ENCODE assay signal across 13 mouse cellular contexts in genomic region chr11:117406711-117407110, GRCm38 (mm10).
DNase-seq lines count a peak whose midpoint lies in the region; ATAC-seq lines count a peak whose summit lies in the region.
"Had no signal": no experiment of that assay in that cellular context is flagged by ENCODE, and none has a peak within 500 bp of the region (broad histone marks: within the 10 kb centered on the region; RNA-seq: fewer than 3 reads in every experiment).

No protein-coding gene starts in this region.

- no peak overlapping the region for H3K27ac ChIP-seq in lung, embryonic 16.5 days (ENCODE audit: low read length)
- H3K27ac ChIP-seq in hindbrain, embryonic 10.5 days, result peak overlapping the region; percentile 92
- peak overlapping the region; percentile 94 for H3K27ac ChIP-seq in midbrain, embryonic 10.5 days (replicated peaks)
- H3K27ac ChIP-seq: kidney, postnatal 0 days; liver, embryonic 13.5 days; macrophage had no signal

- H3K9ac ChIP-seq in lung, embryonic 16.5 days (ENCODE audit: low read length), result no peak overlapping the region
- H3K9ac ChIP-seq: liver, embryonic 13.5 days had no signal

- WGBS in lung, embryonic 16.5 days, result 71% methylated on average over 1 of the region's 1 CpGs
- WGBS in hindbrain, embryonic 10.5 days, result 74% methylated on average over 1 of the region's 1 CpGs
- WGBS in midbrain, embryonic 10.5 days, result 78% methylated on average over 1 of the region's 1 CpGs

- ATAC-seq in lung, embryonic 16.5 days (ENCODE audit: low read depth), result 0 out of 2 replicates have a peak, but pooled peaks have one; percentile 8
- ATAC-seq in CD4-positive, CD25-positive, alpha-beta regulatory T cell, adult 4 months, result no peak

- no peak overlapping the region for H3K4me2 ChIP-seq in lung, embryonic 16.5 days (ENCODE audit: low read depth, low read length)

- H3K4me3 ChIP-seq in lung, embryonic 16.5 days (ENCODE audit: low read length), result no peak overlapping the region
- H3K4me3 ChIP-seq in hindbrain, embryonic 10.5 days, result peak overlapping the region; percentile 54; the same call in 1 of the 2 replicates
- H3K4me3 ChIP-seq in midbrain, embryonic 10.5 days, result peak overlapping the region; percentile 54; the same call in 1 of the 2 replicates
- H3K4me3 ChIP-seq: liver, embryonic 13.5 days had no signal

- DNase-seq in lung, postnatal 36 days, result no peak
- no peak for DNase-seq in hindbrain, embryonic 10.5 days (ENCODE audit: low spot score)
- no peak for DNase-seq in midbrain, embryonic 10.5 days (ENCODE audit: low spot score)
- no peak for DNase-seq in B cell, adult 2 months
- no peak for DNase-seq in testis, postnatal 10 days (ENCODE audit: low spot score)
- DNase-seq: adrenal gland, postnatal 14 days; heart, postnatal 36 days; liver, embryonic 13.5 days; right cerebral cortex, postnatal 25 days had no signal

- peaks cover 22% of the 10 kb centered on the region for H3K4me1 ChIP-seq in lung, embryonic 16.5 days (replicated peaks; ENCODE audit: control insufficient read depth, insufficient read depth, low read length)
- peaks cover 68% of the 10 kb centered on the region for H3K4me1 ChIP-seq in hindbrain, embryonic 10.5 days (replicated peaks)
- H3K4me1 ChIP-seq in midbrain, embryonic 10.5 days, result peaks cover 67% of the 10 kb centered on the region

- H3K36me3 ChIP-seq in lung, embryonic 16.5 days (ENCODE audit: control insufficient read depth, insufficient read depth, low read length), result no peaks in the 10 kb centered on the region
- H3K36me3 ChIP-seq in hindbrain, embryonic 10.5 days, result no peaks in the 10 kb centered on the region
- no peaks in the 10 kb centered on the region for H3K36me3 ChIP-seq in midbrain, embryonic 10.5 days
- H3K36me3 ChIP-seq: liver, embryonic 13.5 days had no signal

- no peaks in the 10 kb centered on the region for H3K9me3 ChIP-seq in lung, embryonic 16.5 days (ENCODE audit: control insufficient read depth, low read length)
- H3K9me3 ChIP-seq in hindbrain, embryonic 10.5 days, result peaks cover 12% of the 10 kb centered on the region
- H3K9me3 ChIP-seq in midbrain, embryonic 10.5 days (replicated peaks), result peaks cover 9% of the 10 kb centered on the region
- H3K9me3 ChIP-seq: liver, embryonic 13.5 days had no signal

- peaks cover 19% of the 10 kb centered on the region for H3K27me3 ChIP-seq in lung, embryonic 16.5 days (ENCODE audit: control insufficient read depth, insufficient read depth, low read depth, low read length)
- H3K27me3 ChIP-seq in hindbrain, embryonic 10.5 days (ENCODE audit: insufficient read depth, poor library complexity, severe bottlenecking), result peaks cover 67% of the 10 kb centered on the region
- peaks cover 79% of the 10 kb centered on the region for H3K27me3 ChIP-seq in midbrain, embryonic 10.5 days (ENCODE audit: low read depth, poor library complexity, severe bottlenecking)
